Mouse (Mus musculus): ENCODE results near the gene Rab40c. TPM values are rescaled to one million over a fixed set of nuclear protein-coding genes. Genes with fewer than 3 reads are reported as not detected.

The Rab40c gene
- polyA plus RNA-seq, 1 experiment from 2014 or later: 35.2 TPM

DNA sequence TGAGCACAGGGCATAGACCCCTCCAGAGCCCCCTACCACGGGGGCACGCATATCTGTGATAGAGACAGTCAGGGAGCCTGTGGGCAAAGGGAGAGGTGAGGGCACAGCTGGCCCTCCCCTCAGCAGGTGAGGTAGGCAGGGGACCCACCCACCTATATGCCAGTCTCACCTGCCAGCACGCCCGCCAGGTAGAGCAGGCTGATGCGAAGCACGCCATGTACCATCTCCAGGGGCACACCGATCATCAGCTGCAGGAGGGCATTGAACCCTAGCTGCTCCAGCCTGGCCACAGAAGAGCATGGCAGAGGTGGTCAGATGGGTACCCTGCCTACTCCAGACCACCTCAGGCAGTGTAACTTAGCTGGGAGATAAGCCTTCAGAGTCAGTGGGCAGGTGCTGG, 84.2 kb downstream of the Rab40c start:
- Histone ChIP-seq H3K4me2 (peak overlapping the region; percentile 86), H3K4me1 (peaks cover 60% of the 10 kb centered on the region), H3K27me3 (no peaks in the 10 kb centered on the region), H3K9ac (no peak overlapping the region), H3K36me3 (peaks cover 49% of the 10 kb centered on the region), H3K27ac (no peak overlapping the region), H3K9me3 (no peaks in the 10 kb centered on the region), H3K4me3 (peak overlapping the region; percentile 38; the same call in 1 of the 2 replicates)
- 88% methylated on average over 7 of the region's 7 CpGs for WGBS
- no peak for ATAC-seq (ENCODE audit: insufficient number of reproducible peaks, low FRiP score, low TSS enrichment, low read depth)

DNA sequence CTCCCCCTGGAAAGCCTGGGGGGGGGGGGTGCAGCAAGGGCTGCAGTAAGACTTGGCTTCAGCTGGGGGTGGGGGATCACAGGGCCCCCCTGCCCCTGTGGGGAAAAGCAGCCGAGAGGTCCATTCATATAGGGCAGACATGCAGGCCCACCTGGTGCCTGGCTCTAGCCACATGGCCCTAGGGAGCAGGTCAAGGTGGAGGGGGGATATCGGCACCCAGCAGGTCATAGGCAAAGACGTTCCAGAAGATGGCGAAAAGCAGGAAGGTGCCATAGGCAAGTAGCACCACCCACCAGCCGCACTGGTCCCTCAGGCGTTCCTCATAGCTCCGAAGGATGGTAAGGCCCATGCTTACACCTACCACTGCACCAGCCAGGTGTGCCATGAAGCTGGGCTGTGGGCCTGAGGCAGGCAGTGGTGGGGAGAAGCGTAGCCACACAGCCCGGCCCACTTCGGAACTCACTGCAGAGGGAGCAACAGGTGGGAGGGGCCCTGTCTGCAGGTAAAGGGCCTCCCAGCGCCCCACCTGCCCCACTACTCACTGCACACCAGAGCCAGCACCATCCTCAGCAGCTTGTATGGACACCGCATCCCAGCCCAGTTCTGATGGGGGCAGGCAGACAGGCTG, 84.8 kb downstream of the Rab40c start:
- Histone ChIP-seq H3K4me3 (peak overlapping the region; percentile 77), H3K27ac (peak overlapping the region; percentile 97), H3K36me3 (peaks cover 45% of the 10 kb centered on the region), H3K9me3 (no peaks in the 10 kb centered on the region), H3K4me1 (peaks cover 66% of the 10 kb centered on the region), H3K27me3 (no peaks in the 10 kb centered on the region), H3K9ac (peak overlapping the region; percentile 81; the same call in 1 of the 2 replicates), H3K4me2 (peak overlapping the region; percentile 86)
- WGBS: 76% methylated on average over 12 of the region's 12 CpGs
- ATAC-seq (ENCODE audit: insufficient number of reproducible peaks, low FRiP score, low TSS enrichment, low read depth): no peak

DNA sequence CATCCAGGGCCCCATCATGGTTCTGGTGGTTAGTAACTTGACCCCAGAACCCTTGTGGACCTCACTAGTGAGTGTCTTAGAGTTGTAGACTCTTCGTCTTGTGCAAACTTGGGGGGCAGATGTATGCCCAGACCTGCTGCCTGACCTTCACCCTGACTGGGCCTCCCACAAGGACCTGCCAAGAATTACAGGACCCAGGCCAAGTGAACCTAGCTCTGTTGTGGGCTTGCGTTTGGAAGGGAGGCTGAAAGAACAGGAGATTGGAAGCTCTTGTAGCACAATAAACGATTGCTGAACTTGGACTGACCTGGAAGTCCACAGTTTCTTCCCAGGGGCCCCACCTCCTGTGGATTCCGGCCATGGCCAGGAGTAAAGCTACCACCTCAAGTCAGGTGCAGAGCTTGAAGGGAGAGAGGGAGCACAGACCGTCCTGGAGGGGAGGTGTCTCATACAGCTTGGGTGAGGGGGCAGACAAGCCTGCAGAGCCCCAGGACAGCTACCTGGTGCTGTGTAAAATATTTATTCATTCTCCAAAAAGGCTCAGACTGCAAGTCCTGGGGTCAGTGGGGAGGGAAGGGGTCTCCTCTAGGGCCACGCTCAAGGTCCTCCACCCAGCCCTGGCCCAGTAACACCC, 85.4 kb downstream of the Rab40c start:
- 31% methylated on average over 6 of the region's 6 CpGs for WGBS
- Histone ChIP-seq H3K4me3 (peak overlapping the region; percentile 77), H3K9ac (peak overlapping the region; percentile 81), H3K27ac (peak overlapping the region; percentile 97), H3K9me3 (no peaks in the 10 kb centered on the region), H3K4me2 (peak overlapping the region; percentile 86), H3K4me1 (peaks cover 70% of the 10 kb centered on the region), H3K27me3 (no peaks in the 10 kb centered on the region), H3K36me3 (peaks cover 39% of the 10 kb centered on the region)
- ATAC-seq (ENCODE audit: insufficient number of reproducible peaks, low FRiP score, low TSS enrichment, low read depth): no peak

DNA sequence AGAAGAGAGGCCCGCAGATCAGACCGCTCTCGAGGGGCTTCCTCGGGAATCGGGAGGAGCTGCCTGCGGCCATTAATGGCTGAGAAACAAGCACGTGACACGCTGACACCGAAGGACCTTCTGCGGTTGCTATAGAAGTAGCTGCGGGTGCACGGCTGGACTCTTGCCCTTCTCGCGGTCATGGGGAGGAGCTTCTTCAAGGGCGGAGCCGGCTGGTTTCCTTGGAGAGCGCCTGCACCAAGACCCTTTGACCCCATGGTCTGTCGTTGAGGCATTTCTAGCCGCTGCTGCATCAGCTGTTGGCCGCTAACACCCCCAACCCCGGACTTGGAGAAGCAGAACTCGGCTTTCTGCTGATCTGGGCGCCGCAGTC, 86.2 kb downstream of the Rab40c start, which contains the start of gene Stub1:
Gene Stub1, minus strand, starts transcription at position 114 of the 373 bp plus-strand sequence.
- H3K9ac ChIP-seq: peak within 1 kb of the TSS; percentile 81
- no peaks in the 10 kb centered on the region for H3K27me3 ChIP-seq
- peak within 1 kb of the TSS; percentile 86 for H3K4me2 ChIP-seq
- ATAC-seq (ENCODE audit: insufficient number of reproducible peaks, low FRiP score, low TSS enrichment, low read depth): peak; percentile 55
- WGBS: under 1% methylated on average over 24 of the region's 24 CpGs
- peak within 1 kb of the TSS; percentile 77 for H3K4me3 ChIP-seq
- peaks cover 73% of the 10 kb centered on the region for H3K4me1 ChIP-seq
- H3K27ac ChIP-seq: peak within 1 kb of the TSS; percentile 97
- H3K36me3 ChIP-seq: peaks cover 32% of the 10 kb centered on the region
- no peaks in the 10 kb centered on the region for H3K9me3 ChIP-seq

DNA sequence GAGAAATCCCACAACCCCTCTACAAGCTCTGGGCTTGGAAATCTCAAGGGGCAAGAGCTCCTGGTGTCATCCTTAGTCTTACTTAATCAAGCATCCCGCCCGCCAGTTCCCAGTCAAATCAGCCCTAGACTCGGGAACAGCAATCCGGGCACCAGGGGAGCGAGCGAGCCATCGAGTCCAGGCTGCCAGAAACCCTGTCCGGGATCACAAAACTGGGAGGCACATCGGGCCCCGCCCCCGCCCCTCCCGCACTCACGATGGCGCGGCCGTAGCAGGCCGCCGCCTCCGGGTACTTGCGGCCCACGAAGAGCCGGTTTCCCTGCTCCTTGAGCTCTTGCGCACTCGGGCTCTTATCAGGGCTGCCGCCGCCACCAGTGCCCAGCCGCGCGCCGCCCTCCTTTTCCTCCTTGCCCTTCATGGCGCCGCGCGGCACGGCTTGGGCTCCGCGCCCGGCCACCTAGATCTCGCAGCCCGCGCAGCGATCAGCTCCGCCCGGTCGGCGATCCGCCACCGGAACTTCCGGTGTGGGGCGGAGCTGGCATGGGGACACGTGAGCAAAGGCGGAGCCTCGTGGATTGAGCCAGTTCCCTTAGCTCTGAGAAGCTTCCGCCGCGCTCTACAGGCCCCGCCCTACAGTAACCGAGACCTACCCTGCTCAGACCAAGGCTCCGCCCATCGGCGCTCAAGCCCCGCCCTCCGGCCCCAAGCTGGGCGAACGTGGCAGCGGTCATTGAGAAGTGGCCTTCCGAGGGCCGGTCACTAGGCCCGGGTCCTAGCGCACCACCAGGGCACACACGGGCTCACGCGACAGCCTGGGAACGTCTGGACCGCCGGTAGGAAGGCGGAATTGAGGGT, 86.9 kb downstream of the Rab40c start:
- peak overlapping the region; percentile 86 for H3K4me2 ChIP-seq
- peak overlapping the region; percentile 77 for H3K4me3 ChIP-seq
- peak overlapping the region; percentile 81 for H3K9ac ChIP-seq
- peaks cover 27% of the 10 kb centered on the region for H3K36me3 ChIP-seq
- no peaks in the 10 kb centered on the region for H3K27me3 ChIP-seq
- H3K4me1 ChIP-seq: peaks cover 78% of the 10 kb centered on the region
- peak overlapping the region; percentile 97 for H3K27ac ChIP-seq
- ATAC-seq (ENCODE audit: insufficient number of reproducible peaks, low FRiP score, low TSS enrichment, low read depth): peak; percentile 91
- H3K9me3 ChIP-seq: no peaks in the 10 kb centered on the region
- WGBS: under 1% methylated on average over 72 of the region's 77 CpGs

Other genes starting within 250 kb of the Rab40c start
- 4.8 and 6.1 TPM in 2 replicates for gene Gng13, start 202.6 kb downstream of the Rab40c start, polyA plus RNA-seq (2015; fragmentation: Nextera tagmentation; extraction: Ambion mirVana)
- gene Chtf18, start 192.3 kb downstream of the Rab40c start, polyA plus RNA-seq (2015; fragmentation: Nextera tagmentation; extraction: Ambion mirVana): 20.9 and 21.2 TPM in 2 replicates
- 22.8 and 23.3 TPM in 2 replicates for gene Rpusd1, start 192.1 kb downstream of the Rab40c start, polyA plus RNA-seq (2015; fragmentation: Nextera tagmentation; extraction: Ambion mirVana)
- 0.13 and 0.17 TPM in 2 replicates for gene Mslnl, start 183.7 kb downstream of the Rab40c start, polyA plus RNA-seq (2015; fragmentation: Nextera tagmentation; extraction: Ambion mirVana)
- gene Msln, start 165.3 kb downstream of the Rab40c start, polyA plus RNA-seq (2015; fragmentation: Nextera tagmentation; extraction: Ambion mirVana): 38.4 and 40.6 TPM in 2 replicates
- 26.7 and 27.2 TPM in 2 replicates for gene Narfl, start 146.0 kb downstream of the Rab40c start, polyA plus RNA-seq (2015; fragmentation: Nextera tagmentation; extraction: Ambion mirVana)
- 53.2 and 54.4 TPM in 2 replicates for gene Haghl, start 134.1 kb downstream of the Rab40c start, polyA plus RNA-seq (2015; fragmentation: Nextera tagmentation; extraction: Ambion mirVana)
- 0.09 and 0.14 TPM in 2 replicates for gene Ccdc78, start 133.1 kb downstream of the Rab40c start, polyA plus RNA-seq (2015; fragmentation: Nextera tagmentation; extraction: Ambion mirVana)
- gene Fam173a, start 126.8 kb downstream of the Rab40c start, polyA plus RNA-seq (2015; fragmentation: Nextera tagmentation; extraction: Ambion mirVana): 85.7 and 95.6 TPM in 2 replicates
- 0.56 and 0.58 TPM in 2 replicates for gene AC134908.4, start 124.1 kb downstream of the Rab40c start, polyA plus RNA-seq (2015; fragmentation: Nextera tagmentation; extraction: Ambion mirVana)
- gene Metrn, start 122.6 kb downstream of the Rab40c start, polyA plus RNA-seq (2015; fragmentation: Nextera tagmentation; extraction: Ambion mirVana): 39.1 and 40.0 TPM in 2 replicates
- 2.0 and 2.7 TPM in 2 replicates for gene Fbxl16, start 110.6 kb downstream of the Rab40c start, polyA plus RNA-seq (2015; fragmentation: Nextera tagmentation; extraction: Ambion mirVana)
- gene Wdr24, start 96.1 kb downstream of the Rab40c start, polyA plus RNA-seq (2015; fragmentation: Nextera tagmentation; extraction: Ambion mirVana): 24.6 and 26.5 TPM in 2 replicates
- gene Jmjd8, start 90.9 kb downstream of the Rab40c start, polyA plus RNA-seq (2015; fragmentation: Nextera tagmentation; extraction: Ambion mirVana): 47.2 and 48.9 TPM in 2 replicates
- 346 and 387 TPM in 2 replicates for gene Stub1, start 86.3 kb downstream of the Rab40c start, polyA plus RNA-seq (2015; fragmentation: Nextera tagmentation; extraction: Ambion mirVana)
- 1.8 and 2.6 TPM in 2 replicates for gene Rhbdl1, start 82.4 kb downstream of the Rab40c start, polyA plus RNA-seq (2015; fragmentation: Nextera tagmentation; extraction: Ambion mirVana)
- 1.8 and 2.6 TPM in 2 replicates for gene Gm20683, start 78.0 kb downstream of the Rab40c start, polyA plus RNA-seq (2015; fragmentation: Nextera tagmentation; extraction: Ambion mirVana)
- gene Rhot2, start 74.9 kb downstream of the Rab40c start, polyA plus RNA-seq (2015; fragmentation: Nextera tagmentation; extraction: Ambion mirVana): 21.9 and 25.4 TPM in 2 replicates
- 16.8 and 21.3 TPM in 2 replicates for gene Wdr90, start 58.2 kb downstream of the Rab40c start, polyA plus RNA-seq (2015; fragmentation: Nextera tagmentation; extraction: Ambion mirVana)
- gene Mcrip2, start 51.0 kb downstream of the Rab40c start, polyA plus RNA-seq (2015; fragmentation: Nextera tagmentation; extraction: Ambion mirVana): 16.7 and 22.2 TPM in 2 replicates
- 45.3 and 48.0 TPM in 2 replicates for gene Mettl26, start 44.7 kb downstream of the Rab40c start, polyA plus RNA-seq (2015; fragmentation: Nextera tagmentation; extraction: Ambion mirVana)
- gene Wfikkn1, start 38.9 kb downstream of the Rab40c start, polyA plus RNA-seq (2015; fragmentation: Nextera tagmentation; extraction: Ambion mirVana): 0.63 and 0.65 TPM in 2 replicates
- 45.7 and 47.8 TPM in 2 replicates for gene Pigq, start 25.2 kb upstream of the Rab40c start, polyA plus RNA-seq (2015; fragmentation: Nextera tagmentation; extraction: Ambion mirVana)
- gene Nhlrc4, start 25.2 kb upstream of the Rab40c start, polyA plus RNA-seq (2015; fragmentation: Nextera tagmentation; extraction: Ambion mirVana): 0.42 TPM in 1 of 2 replicates, not detected in the other
- 0.06 and 0.14 TPM in 2 replicates for gene A930017K11Rik, start 32.8 kb upstream of the Rab40c start, polyA plus RNA-seq (2015; fragmentation: Nextera tagmentation; extraction: Ambion mirVana)
- gene Capn15, start 66.1 kb upstream of the Rab40c start, polyA plus RNA-seq (2015; fragmentation: Nextera tagmentation; extraction: Ambion mirVana): 24.5 and 29.0 TPM in 2 replicates
- gene Rab11fip3, start 149.8 kb upstream of the Rab40c start, polyA plus RNA-seq (2015; fragmentation: Nextera tagmentation; extraction: Ambion mirVana): 13.1 and 16.8 TPM in 2 replicates
- 39.8 and 40.9 TPM in 2 replicates for gene Decr2, start 170.6 kb upstream of the Rab40c start, polyA plus RNA-seq (2015; fragmentation: Nextera tagmentation; extraction: Ambion mirVana)
- gene Nme4, start 175.9 kb upstream of the Rab40c start, polyA plus RNA-seq (2015; fragmentation: Nextera tagmentation; extraction: Ambion mirVana): 92.6 and 95.8 TPM in 2 replicates
- gene Tmem8, start 193.6 kb upstream of the Rab40c start, polyA plus RNA-seq (2015; fragmentation: Nextera tagmentation; extraction: Ambion mirVana): 2.0 and 2.7 TPM in 2 replicates
- gene Mrpl28, start 203.8 kb upstream of the Rab40c start, polyA plus RNA-seq (2015; fragmentation: Nextera tagmentation; extraction: Ambion mirVana): 178 and 185 TPM in 2 replicates
- 9.3 TPM in 2 replicates for gene Axin1, start 219.0 kb upstream of the Rab40c start, polyA plus RNA-seq (2015; fragmentation: Nextera tagmentation; extraction: Ambion mirVana)

All from limb, embryonic 15.5 days (tissue).